Mouse (Mus musculus) embryonic facial prominence, embryonic 11.5 days (tissue): Measurements from ENCODE around the gene Slfn5. TPM values are rescaled to one million over a fixed set of nuclear protein-coding genes. Genes with fewer than 3 reads are reported as not detected.
"Not testable (repeated sequence)": the region's sequence is repeated elsewhere in the genome, so short reads cannot be mapped to it uniquely, and the experiment has no call there.

Source experiments
- ATAC-seq: fragments of 200-750 bp; cut with Nextera tagmentation; replicated peaks from 2 replicates; pipeline ENCODE4 v1.8.0; 2017; ENCODE audit warnings: low read depth; ENCODE audit not compliant: insufficient number of reproducible peaks, low FRiP score, low TSS enrichment
- DNase-seq: peaks from one replicate; pipeline ENCODE4 v3.0.0-alpha.2; 2015; ENCODE audit warnings: low spot score
- H3K27ac ChIP-seq: fragments of 300-500 bp; sonication (generic); replicated peaks from 2 replicates; pipeline ENCODE4 v1.5.1; 2014; ENCODE audit warnings: mild to moderate bottlenecking, low read depth, low read length, control low read depth
- H3K27me3 ChIP-seq: fragments of 300-500 bp; sonication (generic); 2 replicates; pipeline ENCODE4 v1.6.1; 2014; ENCODE audit warnings: mild to moderate bottlenecking, low read length, moderate library complexity, mixed read lengths; ENCODE audit not compliant: control insufficient read depth, insufficient read depth
- H3K36me3 ChIP-seq: fragments of 300-500 bp; sonication (generic); replicated peaks from 2 replicates; pipeline ENCODE4 v1.6.1; 2014; ENCODE audit warnings: low read depth, mild to moderate bottlenecking, low read length, moderate library complexity, mixed read lengths; ENCODE audit not compliant: control insufficient read depth, insufficient read depth
- H3K4me1 ChIP-seq: fragments of 300-500 bp; sonication (generic); 2 replicates; pipeline ENCODE4 v1.6.1; 2014; ENCODE audit warnings: low read length, mixed read lengths; ENCODE audit not compliant: control insufficient read depth, insufficient read depth
- H3K4me2 ChIP-seq: fragments of 300-500 bp; sonication (generic); 2 replicates; pipeline ENCODE4 v1.6.1; 2014; ENCODE audit warnings: low read depth, mild to moderate bottlenecking, control low read depth, low read length, moderate library complexity
- H3K4me3 ChIP-seq: fragments of 300-500 bp; sonication (generic); 2 replicates; pipeline ENCODE4 v1.5.1; 2014; ENCODE audit warnings: low read depth, low read length, control low read depth
- H3K9ac ChIP-seq: fragments of 300-500 bp; sonication (generic); replicated peaks from 2 replicates; pipeline ENCODE4 v1.6.1; 2014; ENCODE audit warnings: mild to moderate bottlenecking, control low read depth, low read length
- H3K9me3 ChIP-seq: fragments of 300-500 bp; sonication (generic); replicated peaks from 2 replicates; pipeline ENCODE4 v1.6.1; 2016; ENCODE audit warnings: mild to moderate bottlenecking, low read length, inconsistent platforms, mixed read lengths; ENCODE audit not compliant: control insufficient read depth
- WGBS: fragments of 180-500 bp; shearing (Covaris S2); extraction: QIAGEN DNeasy Blood & Tissue Kit; methylation state at CpG from one replicate; pipeline ENCODE4 v1.1.7; 2014; 5-methylcytosine and 5-hydroxymethylcytosine counted together
- polyA plus RNA-seq: library from polyadenylated mRNA; unstranded; fragments of >200 nt; fragmentation: Nextera tagmentation; extraction: Ambion mirVana; gene quantifications from 2 replicates; pipeline ENCODE4 v1.2.1, GENCODE M21; 2014

The Slfn5 gene
- polyA plus RNA-seq, 1 experiment from 2014 or later = 0.90 TPM

DNA sequence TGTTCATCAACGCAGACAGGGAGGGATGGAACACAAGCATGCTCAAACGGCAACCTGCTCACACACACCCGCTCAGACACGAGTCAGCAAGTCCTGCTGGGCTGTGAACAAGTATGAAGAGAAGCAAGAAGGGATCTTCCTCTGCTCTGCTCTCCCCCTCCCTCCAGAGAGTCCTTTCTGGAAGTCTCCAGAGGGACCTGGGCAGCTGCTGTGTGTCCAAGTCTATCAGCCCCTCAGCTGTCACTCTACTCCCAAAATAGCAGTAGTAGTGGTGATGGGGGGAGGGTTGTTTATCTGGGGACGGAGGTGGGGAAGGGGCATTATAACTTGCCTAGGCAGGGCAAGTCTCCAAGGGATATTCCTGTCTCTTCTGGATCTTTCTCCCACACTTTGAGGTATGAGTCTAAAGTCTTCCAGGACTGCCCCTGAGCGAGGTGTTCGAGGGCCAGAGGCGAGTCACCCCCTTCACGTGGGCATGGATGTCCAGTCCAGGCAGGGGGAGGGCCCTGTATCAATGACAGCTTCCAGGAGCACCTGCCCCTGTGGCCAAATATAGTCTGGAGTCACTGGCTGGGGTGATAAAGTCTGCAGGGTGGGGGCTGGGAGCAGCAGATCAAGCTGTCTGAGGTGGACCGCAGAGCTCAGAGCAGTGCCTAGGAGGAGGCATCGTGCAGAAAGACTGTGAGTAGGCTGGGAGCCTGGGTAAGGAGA is 40.3 kb upstream of the Slfn5 start:
- no peak overlapping the region for H3K9ac ChIP-seq
- no peaks in the 10 kb centered on the region for H3K36me3 ChIP-seq
- ATAC-seq = no peak
- WGBS = 79% methylated on average over 11 of the region's 11 CpGs
- H3K27ac ChIP-seq = no peak overlapping the region
- no peak overlapping the region for H3K4me3 ChIP-seq
- no peak overlapping the region for H3K4me2 ChIP-seq
- no peaks in the 10 kb centered on the region for H3K4me1 ChIP-seq
- H3K27me3 ChIP-seq = no peaks in the 10 kb centered on the region
- H3K9me3 ChIP-seq = no peaks in the 10 kb centered on the region
- no peak for DNase-seq

DNA sequence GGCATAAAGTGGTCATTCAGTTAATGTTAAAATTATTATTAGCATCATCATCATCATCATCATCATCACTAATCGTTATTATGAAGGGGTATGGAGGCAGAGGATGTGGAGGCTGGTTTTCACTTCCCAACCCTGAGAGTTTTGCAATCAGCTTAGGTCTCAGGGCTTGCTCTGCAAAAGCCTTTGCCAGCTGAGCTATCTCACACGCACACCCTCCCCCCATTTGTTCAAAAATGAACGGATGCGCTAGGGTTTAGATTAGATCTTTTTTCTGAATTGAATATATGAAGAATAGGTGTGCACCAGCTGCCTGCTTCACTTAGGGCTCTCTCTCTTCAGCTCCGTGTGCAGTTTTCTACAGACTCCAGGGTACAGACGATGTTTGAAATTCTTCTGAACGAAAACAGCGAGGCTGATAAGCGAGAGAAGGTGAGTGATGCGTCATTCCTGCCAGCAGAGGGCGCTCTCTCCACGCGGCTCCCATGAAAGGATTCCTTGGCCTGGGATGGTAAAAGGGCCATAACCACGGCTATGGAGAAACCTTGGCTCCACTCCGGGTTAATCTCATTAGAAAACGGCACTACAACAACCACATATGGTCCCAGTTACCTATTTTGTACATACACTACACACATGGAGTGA is 36.3 kb upstream of the Slfn5 start:
- no peak overlapping the region for H3K4me3 ChIP-seq
- H3K4me1 ChIP-seq = no peaks in the 10 kb centered on the region
- H3K36me3 ChIP-seq = no peaks in the 10 kb centered on the region
- 0 out of 2 replicates have a peak overlapping the region, but pooled peaks have one; percentile 21 for H3K4me2 ChIP-seq
- no peak overlapping the region for H3K9ac ChIP-seq
- 8% methylated on average over 16 of the region's 16 CpGs for WGBS
- no peak overlapping the region for H3K27ac ChIP-seq
- ATAC-seq (no peak), DNase-seq (peak; percentile 89)
- H3K9me3 ChIP-seq = no peaks in the 10 kb centered on the region
- H3K27me3 ChIP-seq = no peaks in the 10 kb centered on the region

DNA sequence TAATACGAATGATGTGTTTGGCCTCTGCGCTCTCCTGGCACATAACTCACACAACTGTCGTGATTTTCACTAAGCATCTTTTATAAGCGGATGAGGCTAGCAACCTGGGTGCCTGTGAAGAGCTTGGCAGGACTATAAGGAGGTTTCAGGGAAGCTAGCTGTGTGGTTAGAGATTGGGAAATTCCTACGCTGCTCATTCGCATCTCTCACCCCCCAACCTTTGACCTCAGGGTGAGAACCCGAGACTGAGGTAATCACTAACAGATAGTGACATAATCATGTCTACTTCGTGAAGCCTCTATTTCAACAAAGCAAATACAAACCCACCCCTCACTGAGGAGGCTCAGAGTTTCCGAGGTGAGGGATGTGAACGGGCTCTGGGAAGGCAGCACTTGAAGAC is 30.4 kb upstream of the Slfn5 start:
- 45% methylated on average over 10 of the region's 10 CpGs for WGBS
- Histone ChIP-seq H3K9ac (no peak overlapping the region), H3K27ac (no peak overlapping the region), H3K9me3 (no peaks in the 10 kb centered on the region), H3K36me3 (no peaks in the 10 kb centered on the region), H3K27me3 (no peaks in the 10 kb centered on the region), H3K4me1 (no peaks in the 10 kb centered on the region), H3K4me3 (no peak overlapping the region), H3K4me2 (no peak overlapping the region)
- no peak for ATAC-seq
- no peak for DNase-seq

DNA sequence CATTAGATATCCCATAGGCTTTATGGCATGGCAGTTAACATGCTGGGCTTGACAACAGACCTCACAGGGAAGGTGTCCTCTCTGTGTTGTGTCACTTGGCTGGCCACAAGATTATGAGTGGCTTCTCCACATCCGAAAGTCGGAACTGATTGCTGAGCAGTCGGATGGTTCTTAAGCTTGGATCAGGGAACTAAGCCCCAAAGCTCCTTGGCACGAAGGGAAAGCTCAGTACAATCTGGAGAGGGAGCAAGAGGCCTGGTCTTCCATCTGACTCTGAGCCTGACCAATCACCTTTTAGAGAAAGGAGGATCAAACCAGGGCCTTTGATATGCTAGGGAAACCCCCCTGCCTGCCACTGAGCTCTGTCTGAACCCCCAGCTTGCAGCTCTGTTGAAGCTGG is 29.5 kb upstream of the Slfn5 start:
- Histone ChIP-seq H3K27ac (no peak overlapping the region), H3K4me3 (no peak overlapping the region), H3K9me3 (no peaks in the 10 kb centered on the region), H3K4me1 (no peaks in the 10 kb centered on the region), H3K9ac (no peak overlapping the region), H3K4me2 (no peak overlapping the region), H3K36me3 (no peaks in the 10 kb centered on the region), H3K27me3 (no peaks in the 10 kb centered on the region)
- DNase-seq = no peak
- WGBS = 81% methylated on average over 4 of the region's 4 CpGs
- ATAC-seq = no peak

DNA sequence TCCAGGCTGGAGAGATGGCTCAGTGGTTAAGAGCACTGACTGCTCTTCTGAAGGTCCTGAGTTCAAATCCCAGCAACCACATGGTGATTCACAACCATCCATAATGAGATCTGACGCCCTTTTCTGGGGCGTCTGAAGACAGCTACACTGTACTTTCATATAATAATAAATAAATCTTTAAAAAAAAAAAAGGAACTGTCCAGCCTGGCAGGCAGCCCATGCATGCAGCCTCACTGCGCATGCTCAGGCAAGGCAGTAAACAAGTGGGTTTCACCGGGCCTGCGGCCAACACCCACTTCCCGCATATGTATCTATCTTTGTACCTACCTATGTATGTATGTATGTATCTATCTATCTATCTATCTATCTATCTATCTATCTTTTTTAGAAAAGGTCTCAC is 27.2 kb upstream of the Slfn5 start:
- ATAC-seq, H3K27ac ChIP-seq, H3K9ac ChIP-seq, H3K4me3 ChIP-seq, DNase-seq, H3K4me1 ChIP-seq, H3K9me3 ChIP-seq, H3K4me2 ChIP-seq, H3K36me3 ChIP-seq: not testable (repeated sequence)
- 88% methylated on average over 6 of the region's 6 CpGs for WGBS
- peaks cover 10% of the 10 kb centered on the region for H3K27me3 ChIP-seq

DNA sequence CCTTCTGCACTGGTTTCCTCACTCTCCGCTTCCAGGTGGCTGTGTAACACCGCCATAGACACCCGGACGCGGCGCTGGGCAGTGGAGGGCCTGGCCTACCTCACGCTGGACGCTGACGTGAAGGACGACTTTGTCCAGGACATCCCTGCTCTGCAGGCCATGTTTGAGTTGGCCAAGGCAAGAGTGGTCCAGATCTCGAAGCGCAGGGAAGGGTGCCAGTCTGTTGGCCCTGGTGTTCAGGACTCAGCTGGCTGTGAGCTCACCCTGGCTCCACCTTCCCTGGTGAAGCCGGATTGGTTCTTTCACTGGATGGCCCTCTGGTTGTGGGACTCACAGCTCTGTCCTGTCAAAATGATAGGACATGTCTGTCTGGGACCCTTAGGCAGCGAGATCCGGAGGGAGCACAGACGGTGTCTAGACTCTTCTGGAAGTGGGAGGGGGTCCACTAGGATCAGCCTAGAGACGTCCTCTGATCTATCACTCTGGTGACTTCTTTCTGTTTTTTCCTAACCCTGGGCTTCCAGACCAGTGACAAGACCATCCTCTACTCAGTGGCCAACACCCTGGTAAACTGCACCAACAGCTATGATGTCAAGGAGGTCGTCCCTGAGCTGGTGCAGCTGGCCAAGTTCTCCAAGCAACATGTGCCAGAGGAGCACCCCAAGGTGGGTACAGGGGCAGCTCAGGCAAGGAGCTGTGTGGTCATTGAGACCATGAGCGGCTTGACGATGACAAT is 22.1 kb upstream of the Slfn5 start:
- DNase-seq (no peak), ATAC-seq (no peak)
- no peak overlapping the region for H3K9ac ChIP-seq
- H3K36me3 ChIP-seq = no peaks in the 10 kb centered on the region
- peaks cover 31% of the 10 kb centered on the region for H3K27me3 ChIP-seq
- WGBS = 27% methylated on average over 20 of the region's 20 CpGs
- no peak overlapping the region for H3K27ac ChIP-seq
- no peaks in the 10 kb centered on the region for H3K9me3 ChIP-seq
- no peak overlapping the region for H3K4me2 ChIP-seq
- no peak overlapping the region for H3K4me3 ChIP-seq
- H3K4me1 ChIP-seq = no peaks in the 10 kb centered on the region

DNA sequence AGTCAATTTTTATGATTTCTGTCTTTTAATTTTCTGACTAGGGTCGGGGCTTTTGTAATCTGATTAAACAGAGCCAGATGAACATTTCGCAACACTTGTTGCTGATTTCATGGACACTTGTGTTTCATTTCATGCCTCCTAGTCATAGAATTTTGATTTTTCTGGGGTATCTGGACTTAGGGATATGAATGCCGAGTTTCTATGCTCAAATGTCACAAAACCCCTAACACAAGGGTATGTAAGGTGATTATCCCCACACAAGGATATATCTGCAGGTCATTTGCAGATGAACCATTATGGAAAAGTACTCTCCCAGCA is 21.6 kb upstream of the Slfn5 start:
- Histone ChIP-seq H3K27ac (no peak overlapping the region), H3K4me3 (no peak overlapping the region), H3K4me1 (no peaks in the 10 kb centered on the region), H3K27me3 (peaks cover 37% of the 10 kb centered on the region), H3K4me2 (no peak overlapping the region), H3K9ac (no peak overlapping the region), H3K9me3 (no peaks in the 10 kb centered on the region), H3K36me3 (no peaks in the 10 kb centered on the region)
- no peak for DNase-seq
- no peak for ATAC-seq
- WGBS = 49% methylated on average over 3 of the region's 3 CpGs

DNA sequence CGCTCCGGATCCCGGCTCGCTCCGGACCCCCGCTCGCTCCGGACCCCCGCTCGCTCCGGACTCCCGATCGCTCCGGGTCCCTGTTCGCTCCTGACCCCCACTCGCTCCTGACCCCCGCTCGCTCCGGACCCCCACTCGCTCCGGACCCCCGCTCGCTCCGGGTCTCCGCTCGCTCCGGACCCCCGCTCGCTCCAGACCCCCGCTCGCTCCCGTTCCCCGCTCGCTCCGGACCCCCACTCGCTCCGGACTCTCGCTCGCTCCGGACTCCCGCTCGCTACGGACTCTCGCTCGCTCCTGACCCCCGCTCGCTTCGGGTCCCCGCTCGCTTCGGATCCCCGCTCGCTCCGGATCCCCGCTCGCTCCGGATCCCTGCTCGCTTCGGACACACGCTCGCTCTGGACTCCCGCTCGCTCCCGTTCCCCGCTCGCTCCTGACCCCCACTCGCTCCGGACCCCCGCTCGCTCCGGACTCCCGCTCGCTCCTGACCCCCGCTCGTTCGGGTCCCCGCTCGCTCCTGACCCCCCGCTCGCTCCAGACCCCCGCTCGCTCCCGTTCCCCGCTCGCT is 20.7 kb upstream of the Slfn5 start:
- ATAC-seq, H3K4me1 ChIP-seq, H3K27ac ChIP-seq, H3K9ac ChIP-seq, DNase-seq, H3K36me3 ChIP-seq, H3K9me3 ChIP-seq: not testable (repeated sequence)
- H3K27me3 ChIP-seq = peaks cover 39% of the 10 kb centered on the region
- WGBS = 2% methylated on average over 56 of the region's 85 CpGs
- peak overlapping the region; percentile 82 for H3K4me2 ChIP-seq
- peak overlapping the region; percentile 46 for H3K4me3 ChIP-seq
